Mouse (Mus musculus): ENCODE results near the gene Zbbx.
A peak's percentile ranks its signal among the peaks of the same experiment; 100 is the strongest.

The Zbbx gene

GRCm38 (mm10) chr3:75164838-75165496 is at the start of gene Zbbx:
TSS of gene Zbbx (minus strand) at chr3:75165034.
- DNase-seq (ENCODE audit: low read depth, low spot score) = peak; percentile 82

GRCm38 (mm10) chr3:75202808-75203503 is 38.1 kb upstream of the Zbbx start:
- peak; percentile 52 for DNase-seq (ENCODE audit: low read depth, low spot score)

- peak; percentile 14 for DNase-seq (ENCODE audit: low read depth, low spot score)
These were observed 17.8 kb upstream of the Zbbx start for GRCm38 (mm10) chr3:75182606-75183005.

- DNase-seq (ENCODE audit: low read depth, low spot score) = no peak
These were observed 23.0 kb downstream of the Zbbx start for GRCm38 (mm10) chr3:75141876-75142275.

- DNase-seq (ENCODE audit: low read depth, low spot score) = no peak
These were observed 60.0 kb downstream of the Zbbx start for GRCm38 (mm10) chr3:75104867-75105266.

GRCm38 (mm10) chr3:75085762-75086161 is 79.1 kb downstream of the Zbbx start:
- no peak for DNase-seq (ENCODE audit: low read depth, low spot score)

- no peak for DNase-seq (ENCODE audit: low read depth, low spot score)
These were observed 85.9 kb downstream of the Zbbx start for GRCm38 (mm10) chr3:75078906-75079305.

GRCm38 (mm10) chr3:75009701-75010100 is 155.1 kb downstream of the Zbbx start:
- DNase-seq (ENCODE audit: low read depth, low spot score) = no peak

All from mesoderm, embryonic 11.5 days (tissue).